Mouse (Mus musculus): ENCODE data around the gene Vps39. TPM values are rescaled to one million over a fixed set of nuclear protein-coding genes. Genes with fewer than 3 reads are reported as not detected.

The Vps39 gene
- polyA plus RNA-seq, 1 experiment from 2014 or later, result 26.8 TPM

- Histone ChIP-seq H3K36me3 (replicated peaks; ENCODE audit: control insufficient read depth, insufficient read depth, low read depth, low read length) (no peaks in the 10 kb centered on the region), H3K4me2 (ENCODE audit: low read depth, low read length) (no peak overlapping the region), H3K9me3 (replicated peaks; ENCODE audit: control insufficient read depth, low read length) (no peaks in the 10 kb centered on the region), H3K27ac (replicated peaks; ENCODE audit: low read depth, low read length) (no peak overlapping the region), H3K27me3 (ENCODE audit: control insufficient read depth, insufficient read depth, low read length) (no peaks in the 10 kb centered on the region), H3K4me1 (ENCODE audit: control insufficient read depth, insufficient read depth, low read length) (no peaks in the 10 kb centered on the region), H3K9ac (replicated peaks; ENCODE audit: low read length) (no peak overlapping the region), H3K4me3 (ENCODE audit: low read depth, low read length) (no peak overlapping the region)
- DNase-seq (ENCODE audit: low spot score) (no peak), ATAC-seq (replicated peaks; ENCODE audit: insufficient number of reproducible peaks, low FRiP score, low TSS enrichment, low read depth) (no peak)
- 85% methylated on average over 8 of the region's 9 CpGs for WGBS
Observed at GRCm38 (mm10) chr2:120291471-120292078, 61.4 kb downstream of the Vps39 start.

- 69% methylated on average over 5 of the region's 5 CpGs for WGBS
- no peaks in the 10 kb centered on the region for H3K9me3 ChIP-seq (replicated peaks; ENCODE audit: control insufficient read depth, low read length)
- H3K9ac ChIP-seq (replicated peaks; ENCODE audit: low read length), result no peak within 1 kb of the TSS
- DNase-seq (ENCODE audit: low spot score) (no peak), ATAC-seq (replicated peaks; ENCODE audit: insufficient number of reproducible peaks, low FRiP score, low TSS enrichment, low read depth) (no peak)
- no peaks in the 10 kb centered on the region for H3K4me1 ChIP-seq (ENCODE audit: control insufficient read depth, insufficient read depth, low read length)
- H3K36me3 ChIP-seq (replicated peaks; ENCODE audit: control insufficient read depth, insufficient read depth, low read depth, low read length), result no peaks in the 10 kb centered on the region
- no peaks in the 10 kb centered on the region for H3K27me3 ChIP-seq (ENCODE audit: control insufficient read depth, insufficient read depth, low read length)
- H3K27ac ChIP-seq (replicated peaks; ENCODE audit: low read depth, low read length), result no peak within 1 kb of the TSS
- no peak within 1 kb of the TSS for H3K4me3 ChIP-seq (ENCODE audit: low read depth, low read length)
- no peak within 1 kb of the TSS for H3K4me2 ChIP-seq (ENCODE audit: low read depth, low read length)
Observed at GRCm38 (mm10) chr2:120288995-120289394, 63.9 kb downstream of the Vps39 start, which contains the start of gene Pla2g4d. Gene Pla2g4d, minus strand, starts transcription at chr2:120289197.

- Histone ChIP-seq H3K36me3 (replicated peaks; ENCODE audit: control insufficient read depth, insufficient read depth, low read depth, low read length) (no peaks in the 10 kb centered on the region), H3K9ac (replicated peaks; ENCODE audit: low read length) (no peak overlapping the region), H3K27me3 (ENCODE audit: control insufficient read depth, insufficient read depth, low read length) (no peaks in the 10 kb centered on the region), H3K4me1 (ENCODE audit: control insufficient read depth, insufficient read depth, low read length) (no peaks in the 10 kb centered on the region), H3K4me2 (ENCODE audit: low read depth, low read length) (no peak overlapping the region), H3K9me3 (replicated peaks; ENCODE audit: control insufficient read depth, low read length) (no peaks in the 10 kb centered on the region), H3K4me3 (ENCODE audit: low read depth, low read length) (no peak overlapping the region), H3K27ac (replicated peaks; ENCODE audit: low read depth, low read length) (no peak overlapping the region)
- DNase-seq (ENCODE audit: low spot score) (no peak), ATAC-seq (replicated peaks; ENCODE audit: insufficient number of reproducible peaks, low FRiP score, low TSS enrichment, low read depth) (no peak)
- 95% methylated on average over 3 of the region's 3 CpGs for WGBS
Observed at GRCm38 (mm10) chr2:120288401-120288800, 64.5 kb downstream of the Vps39 start.

GRCm38 (mm10) chr2:120285639-120286038, 67.3 kb downstream of the Vps39 start:
- WGBS, result 67% methylated on average over 4 of the region's 4 CpGs
- Histone ChIP-seq H3K4me2 (ENCODE audit: low read depth, low read length) (no peak overlapping the region), H3K4me1 (ENCODE audit: control insufficient read depth, insufficient read depth, low read length) (no peaks in the 10 kb centered on the region), H3K36me3 (replicated peaks; ENCODE audit: control insufficient read depth, insufficient read depth, low read depth, low read length) (no peaks in the 10 kb centered on the region), H3K9me3 (replicated peaks; ENCODE audit: control insufficient read depth, low read length) (no peaks in the 10 kb centered on the region), H3K27me3 (ENCODE audit: control insufficient read depth, insufficient read depth, low read length) (no peaks in the 10 kb centered on the region), H3K4me3 (ENCODE audit: low read depth, low read length) (no peak overlapping the region), H3K9ac (replicated peaks; ENCODE audit: low read length) (no peak overlapping the region), H3K27ac (replicated peaks; ENCODE audit: low read depth, low read length) (no peak overlapping the region)
- no peak for DNase-seq (ENCODE audit: low spot score)
- no peak for ATAC-seq (replicated peaks; ENCODE audit: insufficient number of reproducible peaks, low FRiP score, low TSS enrichment, low read depth)

GRCm38 (mm10) chr2:120284705-120285104, 68.2 kb downstream of the Vps39 start:
- ATAC-seq (replicated peaks; ENCODE audit: insufficient number of reproducible peaks, low FRiP score, low TSS enrichment, low read depth), result no peak

GRCm38 (mm10) chr2:120284094-120284493, 68.8 kb downstream of the Vps39 start:
- 74% methylated on average over 5 of the region's 5 CpGs for WGBS
- H3K36me3 ChIP-seq (replicated peaks; ENCODE audit: control insufficient read depth, insufficient read depth, low read depth, low read length), result no peaks in the 10 kb centered on the region
- ATAC-seq (replicated peaks; ENCODE audit: insufficient number of reproducible peaks, low FRiP score, low TSS enrichment, low read depth), result no peak
- no peak overlapping the region for H3K4me3 ChIP-seq (ENCODE audit: low read depth, low read length)
- no peaks in the 10 kb centered on the region for H3K27me3 ChIP-seq (ENCODE audit: control insufficient read depth, insufficient read depth, low read length)
- no peak overlapping the region for H3K4me2 ChIP-seq (ENCODE audit: low read depth, low read length)
- no peak overlapping the region for H3K27ac ChIP-seq (replicated peaks; ENCODE audit: low read depth, low read length)
- DNase-seq (ENCODE audit: low spot score), result no peak
- no peaks in the 10 kb centered on the region for H3K9me3 ChIP-seq (replicated peaks; ENCODE audit: control insufficient read depth, low read length)
- no peaks in the 10 kb centered on the region for H3K4me1 ChIP-seq (ENCODE audit: control insufficient read depth, insufficient read depth, low read length)
- no peak overlapping the region for H3K9ac ChIP-seq (replicated peaks; ENCODE audit: low read length)

More at GRCm38 (mm10) chr2:120284705-120285104, 68.2 kb downstream of the Vps39 start:
- no peak overlapping the region for H3K4me3 ChIP-seq (ENCODE audit: low read depth, low read length)
- H3K4me1 ChIP-seq (ENCODE audit: control insufficient read depth, insufficient read depth, low read length), result no peaks in the 10 kb centered on the region
- H3K27ac ChIP-seq (replicated peaks; ENCODE audit: low read depth, low read length), result no peak overlapping the region
- no peak overlapping the region for H3K9ac ChIP-seq (replicated peaks; ENCODE audit: low read length)
- no peaks in the 10 kb centered on the region for H3K9me3 ChIP-seq (replicated peaks; ENCODE audit: control insufficient read depth, low read length)
- H3K27me3 ChIP-seq (ENCODE audit: control insufficient read depth, insufficient read depth, low read length), result no peaks in the 10 kb centered on the region
- no peak overlapping the region for H3K4me2 ChIP-seq (ENCODE audit: low read depth, low read length)
- DNase-seq (ENCODE audit: low spot score), result no peak
- no peaks in the 10 kb centered on the region for H3K36me3 ChIP-seq (replicated peaks; ENCODE audit: control insufficient read depth, insufficient read depth, low read depth, low read length)

GRCm38 (mm10) chr2:120283550-120283949, 69.4 kb downstream of the Vps39 start:
- ATAC-seq (replicated peaks; ENCODE audit: insufficient number of reproducible peaks, low FRiP score, low TSS enrichment, low read depth) (no peak), DNase-seq (ENCODE audit: low spot score) (no peak)
- Histone ChIP-seq H3K27me3 (ENCODE audit: control insufficient read depth, insufficient read depth, low read length) (no peaks in the 10 kb centered on the region), H3K4me2 (ENCODE audit: low read depth, low read length) (no peak overlapping the region), H3K36me3 (replicated peaks; ENCODE audit: control insufficient read depth, insufficient read depth, low read depth, low read length) (no peaks in the 10 kb centered on the region), H3K27ac (replicated peaks; ENCODE audit: low read depth, low read length) (no peak overlapping the region), H3K9ac (replicated peaks; ENCODE audit: low read length) (no peak overlapping the region), H3K4me3 (ENCODE audit: low read depth, low read length) (no peak overlapping the region), H3K4me1 (ENCODE audit: control insufficient read depth, insufficient read depth, low read length) (no peaks in the 10 kb centered on the region), H3K9me3 (replicated peaks; ENCODE audit: control insufficient read depth, low read length) (no peaks in the 10 kb centered on the region)
- WGBS, result 48% methylated on average over 6 of the region's 6 CpGs

- Histone ChIP-seq H3K27me3 (ENCODE audit: control insufficient read depth, insufficient read depth, low read length) (no peaks in the 10 kb centered on the region), H3K9ac (replicated peaks; ENCODE audit: low read length) (no peak overlapping the region), H3K9me3 (replicated peaks; ENCODE audit: control insufficient read depth, low read length) (no peaks in the 10 kb centered on the region), H3K27ac (replicated peaks; ENCODE audit: low read depth, low read length) (no peak overlapping the region), H3K4me2 (ENCODE audit: low read depth, low read length) (no peak overlapping the region), H3K4me1 (ENCODE audit: control insufficient read depth, insufficient read depth, low read length) (no peaks in the 10 kb centered on the region), H3K36me3 (replicated peaks; ENCODE audit: control insufficient read depth, insufficient read depth, low read depth, low read length) (no peaks in the 10 kb centered on the region), H3K4me3 (ENCODE audit: low read depth, low read length) (no peak overlapping the region)
- 48% methylated on average over 3 of the region's 3 CpGs for WGBS
- DNase-seq (ENCODE audit: low spot score) (no peak), ATAC-seq (replicated peaks; ENCODE audit: insufficient number of reproducible peaks, low FRiP score, low TSS enrichment, low read depth) (no peak)
Observed at GRCm38 (mm10) chr2:120281221-120281620, 71.7 kb downstream of the Vps39 start.

Measured in embryonic facial prominence, embryonic 11.5 days (tissue).